Mouse (Mus musculus): ENCODE data around the gene Pde11a.

The Pde11a gene

GRCm38 (mm10) chr2:76185126-76185525, 153.4 kb downstream of the Pde11a start:
- DNase-seq (ENCODE audit: low read depth, low spot score), result no peak

- DNase-seq (ENCODE audit: low read depth, low spot score), result no peak
Measured at GRCm38 (mm10) chr2:76162822-76163221, 175.8 kb downstream of the Pde11a start.

GRCm38 (mm10) chr2:76158973-76159372, 179.6 kb downstream of the Pde11a start:
- DNase-seq (ENCODE audit: low read depth, low spot score), result no peak

- no peak for DNase-seq (ENCODE audit: low read depth, low spot score)
Measured at GRCm38 (mm10) chr2:76141136-76141535, 197.4 kb downstream of the Pde11a start.

GRCm38 (mm10) chr2:76132983-76133382, 205.6 kb downstream of the Pde11a start:
- DNase-seq (ENCODE audit: low read depth, low spot score), result no peak

DNA sequence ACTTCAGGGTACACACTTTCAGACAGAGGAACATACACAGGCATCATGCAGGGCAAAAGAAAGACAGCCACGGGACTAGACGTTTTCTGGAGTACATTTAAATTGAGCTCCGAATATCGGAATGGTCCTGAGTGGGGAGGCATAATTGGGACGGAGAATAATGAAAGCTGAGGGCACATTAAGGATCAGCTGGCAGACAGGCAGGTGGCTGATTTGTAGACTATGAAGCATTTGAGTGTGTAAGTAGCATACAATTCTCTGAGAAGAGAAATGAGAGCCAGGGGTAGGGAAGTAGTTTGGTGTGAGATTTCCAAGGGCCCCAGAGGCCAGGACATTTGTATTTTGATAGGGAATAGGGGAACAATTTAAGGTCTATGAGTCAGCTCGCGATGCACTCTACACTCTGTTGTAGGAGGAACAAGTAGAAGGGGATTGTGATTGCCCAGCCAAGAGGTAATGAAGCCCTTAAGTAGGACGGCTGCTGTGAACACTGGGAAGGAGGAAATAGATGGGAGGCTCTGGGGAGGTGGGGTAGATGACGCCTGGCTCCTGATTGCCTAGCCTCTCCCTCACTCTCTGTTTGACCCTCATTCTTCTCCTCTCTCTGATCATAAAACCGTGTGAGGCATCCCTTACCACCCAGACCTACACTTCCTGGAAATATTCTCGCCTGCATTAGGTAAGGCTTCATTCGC, 208.5 kb downstream of the Pde11a start:
- no peak for DNase-seq (ENCODE audit: low read depth, low spot score)

DNA sequence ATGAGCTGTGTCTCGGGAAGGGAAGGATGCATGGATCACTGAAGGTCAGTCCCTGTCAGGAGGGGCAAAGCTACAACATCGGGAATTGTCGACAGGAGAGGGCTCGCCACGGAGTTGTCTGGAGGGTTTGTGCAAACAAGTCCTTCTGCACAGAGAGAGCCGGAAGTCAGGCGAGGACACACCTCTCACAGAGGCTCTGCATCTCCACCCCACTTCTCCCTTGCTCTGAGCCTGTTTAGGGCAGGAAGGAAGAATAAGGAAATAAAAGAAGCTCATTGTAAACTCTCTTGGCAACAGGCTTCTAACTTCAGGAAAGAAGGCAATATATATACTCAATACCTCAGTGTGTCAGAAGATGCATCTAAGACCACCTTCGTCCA, 209.5 kb downstream of the Pde11a start:
- DNase-seq (ENCODE audit: low read depth, low spot score), result no peak

- DNase-seq (ENCODE audit: low read depth, low spot score), result no peak
Measured at GRCm38 (mm10) chr2:76128105-76129057, 210.2 kb downstream of the Pde11a start.

DNA sequence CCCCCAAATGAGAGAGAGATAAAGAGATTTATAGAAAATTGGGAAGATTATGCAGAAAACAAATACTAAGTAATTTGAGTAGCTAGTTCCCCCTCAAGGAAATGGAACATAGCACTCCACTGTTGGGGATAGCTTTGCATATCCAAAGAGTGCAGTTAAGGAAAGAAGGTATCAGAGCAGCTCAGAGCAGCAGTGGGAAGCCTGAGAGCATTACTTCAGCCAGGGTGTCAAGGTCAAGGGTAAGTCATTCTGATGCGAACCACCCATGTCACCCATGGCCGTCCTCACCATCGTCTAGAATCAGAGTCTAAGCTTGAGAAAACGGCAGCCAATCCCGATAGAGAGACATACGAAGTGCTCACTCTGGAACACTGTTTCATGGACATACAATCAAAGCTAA, 211.9 kb downstream of the Pde11a start:
- DNase-seq (ENCODE audit: low read depth, low spot score), result no peak

GRCm38 (mm10) chr2:76124821-76125220, 213.8 kb downstream of the Pde11a start:
- DNase-seq (ENCODE audit: low read depth, low spot score), result peak; percentile 87

- no peak for DNase-seq (ENCODE audit: low read depth, low spot score)
Measured at GRCm38 (mm10) chr2:76122167-76122566, 216.4 kb downstream of the Pde11a start.

- no peak for DNase-seq (ENCODE audit: low read depth, low spot score)
Measured at GRCm38 (mm10) chr2:76119848-76120247, 218.7 kb downstream of the Pde11a start.

GRCm38 (mm10) chr2:76118491-76118890, 220.1 kb downstream of the Pde11a start:
- no peak for DNase-seq (ENCODE audit: low read depth, low spot score)

GRCm38 (mm10) chr2:76117219-76117618, 221.4 kb downstream of the Pde11a start:
- no peak for DNase-seq (ENCODE audit: low read depth, low spot score)

DNA sequence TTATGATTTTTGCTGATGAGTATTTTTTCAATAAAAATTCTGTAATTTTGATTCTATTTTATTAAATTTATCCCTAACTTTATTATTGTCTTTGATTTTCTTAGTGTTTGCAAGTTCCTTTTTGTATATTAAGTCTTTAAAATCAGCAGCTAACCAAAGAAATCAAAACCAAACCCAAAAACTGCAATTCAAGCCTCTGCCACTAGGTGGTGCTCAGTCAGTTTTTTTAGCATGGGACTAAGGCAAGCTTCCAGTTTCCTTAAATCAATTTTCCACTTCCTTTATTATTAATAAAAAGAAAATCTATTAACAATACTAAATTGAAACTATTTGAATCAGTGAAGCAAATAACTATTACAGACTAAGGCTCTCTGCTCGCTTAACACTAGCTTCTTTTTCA, 222.9 kb downstream of the Pde11a start:
- peak; percentile 46 for DNase-seq (ENCODE audit: low read depth, low spot score)

GRCm38 (mm10) chr2:76114734-76115133, 223.8 kb downstream of the Pde11a start:
- DNase-seq (ENCODE audit: low read depth, low spot score), result no peak

DNA sequence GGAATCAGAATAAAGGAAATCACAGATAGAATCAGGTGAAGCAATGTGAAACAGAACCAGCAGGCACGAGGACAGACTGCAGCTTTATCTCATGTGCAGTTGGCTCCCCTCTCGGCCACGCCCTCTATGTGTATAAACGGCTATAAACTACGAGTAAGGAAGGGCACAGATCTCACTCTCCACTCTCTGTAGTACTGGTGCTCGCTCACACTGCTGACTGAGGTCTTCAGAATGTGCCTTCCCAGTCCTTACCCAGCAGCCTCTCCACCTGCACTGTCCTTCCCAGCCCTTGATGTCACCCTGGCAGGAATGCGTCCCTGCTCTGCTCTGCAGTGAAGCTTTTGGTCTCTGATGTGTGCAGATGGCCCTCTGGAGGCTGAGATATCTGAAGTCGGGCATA, 228.9 kb downstream of the Pde11a start:
- no peak for DNase-seq (ENCODE audit: low read depth, low spot score)

DNA sequence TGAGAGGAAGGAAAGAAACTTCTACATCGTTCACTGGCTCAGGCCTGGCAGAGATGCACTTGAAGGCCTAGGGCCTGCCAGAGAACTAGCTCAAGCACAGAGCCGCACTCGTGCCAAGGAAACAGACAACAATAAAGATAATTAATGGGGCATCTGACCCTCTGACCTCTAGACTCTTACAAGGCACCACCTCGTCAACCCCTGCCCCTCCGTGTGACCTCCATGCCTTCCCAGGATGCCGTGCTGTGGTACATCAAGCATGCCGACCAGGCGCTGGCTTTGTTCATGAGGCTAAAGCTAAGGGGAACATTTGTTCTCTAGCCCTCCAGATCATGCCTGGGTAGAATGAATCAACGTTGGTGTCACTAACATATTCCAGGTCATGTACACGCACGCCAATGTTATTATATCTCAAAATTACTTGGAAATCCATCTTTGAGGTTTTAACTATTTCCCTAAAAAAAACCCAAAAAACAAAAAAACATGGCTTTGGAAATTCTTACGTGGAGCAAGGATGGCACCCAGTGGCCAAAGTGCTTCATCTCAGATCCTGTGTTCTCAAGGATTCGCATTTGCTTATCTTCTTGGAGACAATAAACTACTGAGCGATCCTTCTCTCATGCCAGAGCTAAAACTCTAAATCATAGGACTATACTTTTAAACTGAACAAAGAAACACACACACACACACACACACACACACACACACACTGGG, 236.5 kb downstream of the Pde11a start:
- no peak for DNase-seq (ENCODE audit: low read depth, low spot score)

GRCm38 (mm10) chr2:76100597-76100996, 238.0 kb downstream of the Pde11a start:
- no peak for DNase-seq (ENCODE audit: low read depth, low spot score)

- no peak for DNase-seq (ENCODE audit: low read depth, low spot score)
Measured at GRCm38 (mm10) chr2:76099726-76100347, 238.7 kb downstream of the Pde11a start.

- no peak for DNase-seq (ENCODE audit: low read depth, low spot score)
Measured at GRCm38 (mm10) chr2:76098381-76098780, 240.2 kb downstream of the Pde11a start.

GRCm38 (mm10) chr2:76097847-76098246, 240.7 kb downstream of the Pde11a start:
- DNase-seq (ENCODE audit: low read depth, low spot score), result no peak

All from telencephalon, adult 2 months (tissue).